Comparison of ENCODE assay signal across 24 mouse cellular contexts in the genomic region with DNA sequence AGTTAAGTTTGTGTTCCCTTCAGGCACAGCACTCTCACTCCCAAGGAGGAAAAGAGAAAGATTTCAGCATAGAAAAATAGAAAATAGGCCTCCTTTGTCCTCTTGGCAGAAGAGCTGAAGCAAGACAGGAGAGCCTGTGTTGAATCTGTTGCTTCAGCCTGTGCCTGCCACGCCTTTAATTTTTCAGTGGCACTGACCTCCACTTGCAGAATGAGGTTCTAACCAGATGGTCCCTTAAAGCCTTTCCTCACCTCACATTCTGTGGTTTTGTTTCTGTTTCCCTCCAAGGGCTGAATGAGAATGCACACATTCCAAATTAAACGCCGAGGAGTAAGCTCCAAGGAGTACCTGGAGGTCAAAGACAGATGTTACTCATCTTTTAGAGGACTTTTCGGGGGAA. TPM values are rescaled to one million over a fixed set of nuclear protein-coding genes. Genes with fewer than 3 reads are reported as not detected.
DNase-seq lines count a peak whose midpoint lies in the region; ATAC-seq and TF ChIP-seq lines count a peak whose summit lies in the region.
"Had no signal": no experiment of that assay in that cellular context is flagged by ENCODE, and none has a peak within 500 bp of the region (broad histone marks: within the 10 kb centered on the region; RNA-seq: fewer than 3 reads in every experiment).

No protein-coding gene starts in this region.

- peaks cover 12% of the 10 kb centered on the region for H3K4me1 ChIP-seq in hindbrain, embryonic 10.5 days (replicated peaks)
- H3K4me1 ChIP-seq in hindbrain, embryonic 11.5 days (replicated peaks; ENCODE audit: control insufficient read depth, insufficient read depth, low read length) = no peaks in the 10 kb centered on the region
- H3K4me1 ChIP-seq in midbrain, embryonic 16.5 days (ENCODE audit: control insufficient read depth, insufficient read depth, low read length) = peaks cover 11% of the 10 kb centered on the region
- H3K4me1 ChIP-seq in midbrain, embryonic 13.5 days (replicated peaks) = peaks cover 28% of the 10 kb centered on the region
- H3K4me1 ChIP-seq: embryonic facial prominence, embryonic 12.5 days; heart, embryonic 10.5 days; liver, embryonic 13.5 days; stomach, embryonic 15.5 days had no signal

- TF ChIP-seq CTCF in gastrocnemius, adult 2 months (IDR thresholded peaks at IDR 0.05) = no peak

- no peaks in the 10 kb centered on the region for H3K36me3 ChIP-seq in hindbrain, embryonic 10.5 days
- H3K36me3 ChIP-seq in hindbrain, embryonic 11.5 days (ENCODE audit: control insufficient read depth, insufficient read depth, low read length) = no peaks in the 10 kb centered on the region
- H3K36me3 ChIP-seq in midbrain, embryonic 16.5 days (ENCODE audit: control insufficient read depth, insufficient read depth, low read length) = no peaks in the 10 kb centered on the region
- no peaks in the 10 kb centered on the region for H3K36me3 ChIP-seq in midbrain, embryonic 13.5 days
- H3K36me3 ChIP-seq: embryonic facial prominence, embryonic 12.5 days; forebrain, embryonic 12.5 days; heart, embryonic 10.5 days; kidney, embryonic 15.5 days; liver, embryonic 13.5 days; midbrain, embryonic 12.5 days; stomach, embryonic 15.5 days had no signal

- 78% methylated on average over 4 of the region's 4 CpGs for WGBS in hindbrain, embryonic 10.5 days
- WGBS in hindbrain, embryonic 11.5 days = 73% methylated on average over 4 of the region's 4 CpGs
- WGBS in midbrain, embryonic 16.5 days = 74% methylated on average over 4 of the region's 4 CpGs
- WGBS in midbrain, embryonic 13.5 days = 87% methylated on average over 4 of the region's 4 CpGs

- H3K4me3 ChIP-seq in gastrocnemius, adult 2 months = no peak overlapping the region
- H3K4me3 ChIP-seq in hindbrain, embryonic 10.5 days = no peak overlapping the region
- no peak overlapping the region for H3K4me3 ChIP-seq in hindbrain, embryonic 11.5 days (ENCODE audit: low read depth, low read length)
- no peak overlapping the region for H3K4me3 ChIP-seq in midbrain, embryonic 16.5 days (ENCODE audit: low read depth, low read length)
- H3K4me3 ChIP-seq in midbrain, embryonic 13.5 days (replicated peaks) = no peak overlapping the region
- H3K4me3 ChIP-seq: embryonic facial prominence, embryonic 12.5 days; erythroblast, embryonic 14.5 days; forebrain, embryonic 12.5 days; heart, embryonic 10.5 days; kidney, embryonic 15.5 days; liver, embryonic 13.5 days; midbrain, embryonic 12.5 days; stomach, embryonic 15.5 days had no signal

- ATAC-seq in hindbrain, embryonic 11.5 days (ENCODE audit: low FRiP score) = no peak
- ATAC-seq in midbrain, embryonic 16.5 days = no peak
- no peak for ATAC-seq in midbrain, embryonic 13.5 days
- ATAC-seq: CD4-positive, CD25-positive, alpha-beta regulatory T cell, adult 4 months had no signal

- peaks cover 4% of the 10 kb centered on the region for H3K9me3 ChIP-seq in hindbrain, embryonic 10.5 days
- no peaks in the 10 kb centered on the region for H3K9me3 ChIP-seq in hindbrain, embryonic 11.5 days (ENCODE audit: control insufficient read depth, low read length)
- H3K9me3 ChIP-seq in midbrain, embryonic 16.5 days (replicated peaks; ENCODE audit: control insufficient read depth, low read length, poor library complexity, severe bottlenecking) = no peaks in the 10 kb centered on the region
- no peaks in the 10 kb centered on the region for H3K9me3 ChIP-seq in midbrain, embryonic 13.5 days
- H3K9me3 ChIP-seq: embryonic facial prominence, embryonic 12.5 days; forebrain, embryonic 12.5 days; heart, embryonic 10.5 days; kidney, embryonic 15.5 days; liver, embryonic 13.5 days; midbrain, embryonic 12.5 days; stomach, embryonic 15.5 days had no signal

- no peak overlapping the region for H3K9ac ChIP-seq in hindbrain, embryonic 11.5 days (ENCODE audit: low read depth, low read length)
- H3K9ac ChIP-seq in midbrain, embryonic 16.5 days (ENCODE audit: low read depth, low read length) = no peak overlapping the region
- H3K9ac ChIP-seq in midbrain, embryonic 13.5 days (replicated peaks) = no peak overlapping the region
- H3K9ac ChIP-seq: embryonic facial prominence, embryonic 12.5 days; forebrain, embryonic 12.5 days; kidney, embryonic 15.5 days; liver, embryonic 13.5 days; midbrain, embryonic 12.5 days; stomach, embryonic 15.5 days had no signal

- H3K4me2 ChIP-seq in hindbrain, embryonic 11.5 days (replicated peaks; ENCODE audit: low read depth, low read length) = no peak overlapping the region
- no peak overlapping the region for H3K4me2 ChIP-seq in midbrain, embryonic 16.5 days (ENCODE audit: low read length)
- no peak overlapping the region for H3K4me2 ChIP-seq in midbrain, embryonic 13.5 days (replicated peaks)
- H3K4me2 ChIP-seq: embryonic facial prominence, embryonic 12.5 days; forebrain, embryonic 12.5 days; kidney, embryonic 15.5 days; liver, embryonic 13.5 days; midbrain, embryonic 12.5 days; stomach, embryonic 15.5 days had no signal

- peak overlapping the region; percentile 73 for H3K27ac ChIP-seq in gastrocnemius, adult 2 months
- 0 out of 2 replicates have a peak overlapping the region, but pooled peaks have one; percentile 56 for H3K27ac ChIP-seq in hindbrain, embryonic 10.5 days
- no peak overlapping the region for H3K27ac ChIP-seq in hindbrain, embryonic 11.5 days (ENCODE audit: low read depth, low read length)
- 0 out of 2 replicates have a peak overlapping the region, but pooled peaks have one; percentile 5 for H3K27ac ChIP-seq in midbrain, embryonic 16.5 days (ENCODE audit: low read length)
- no peak overlapping the region for H3K27ac ChIP-seq in midbrain, embryonic 13.5 days
- H3K27ac ChIP-seq: embryonic facial prominence, embryonic 12.5 days; forebrain, embryonic 12.5 days; heart, embryonic 10.5 days; kidney, embryonic 15.5 days; liver, embryonic 13.5 days; midbrain, embryonic 12.5 days; stomach, embryonic 15.5 days had no signal

- peak; percentile 24 for DNase-seq in gastrocnemius, adult 2 months
- DNase-seq in gastrocnemius, postnatal 4 days (ENCODE audit: low spot score in 2 of 2) = no peak
- no peak for DNase-seq in hindbrain, embryonic 10.5 days (ENCODE audit: low spot score)
- DNase-seq in hindbrain, embryonic 11.5 days (ENCODE audit: low spot score) = no peak
- no peak for DNase-seq in c-Kit-positive CD71-positive TER-119-positive erythroid progenitor cells, embryonic 14.5 days (ENCODE audit: low spot score)
- DNase-seq: adrenal gland, adult 2 months; cerebellum, adult 18-20 months; cerebellum, postnatal 14 days; kidney, adult 11 months; kidney, postnatal 36 days; liver, embryonic 13.5 days; lung, adult 2 months; thymus, adult 2 months; thymus, postnatal 4 days had no signal

- intact Hi-C loops in gastrocnemius, adult 2 months (cut with DNase I) = no loop called here

- no peaks in the 10 kb centered on the region for H3K27me3 ChIP-seq in hindbrain, embryonic 10.5 days (ENCODE audit: insufficient read depth, poor library complexity, severe bottlenecking)
- H3K27me3 ChIP-seq in hindbrain, embryonic 11.5 days (ENCODE audit: control insufficient read depth, insufficient read depth, low read length) = no peaks in the 10 kb centered on the region
- H3K27me3 ChIP-seq in midbrain, embryonic 16.5 days (ENCODE audit: control insufficient read depth, insufficient read depth, low read depth, low read length) = no peaks in the 10 kb centered on the region
- no peaks in the 10 kb centered on the region for H3K27me3 ChIP-seq in midbrain, embryonic 13.5 days
- H3K27me3 ChIP-seq: embryonic facial prominence, embryonic 12.5 days; forebrain, embryonic 12.5 days; kidney, embryonic 15.5 days; liver, embryonic 13.5 days; midbrain, embryonic 12.5 days; stomach, embryonic 15.5 days had no signal

RNA-seq across cellular contexts. Expression of a gene that starts 32.2 kb away (rescaled TPM):
- 10 to 100 TPM; 12.9 to 26.6 TPM for total RNA-seq in gastrocnemius, adult 2 months (2021)
- total RNA-seq in gastrocnemius, postnatal 4 days (2021) = 100 to 1,000 TPM; 274 to 289 TPM
- polyA plus RNA-seq in hindbrain, embryonic 10.5 days (2016; fragmentation: Nextera tagmentation; extraction: Ambion mirVana) = 171 and 173 TPM in 2 replicates
- polyA plus RNA-seq in hindbrain, embryonic 11.5 days (2014; fragmentation: Nextera tagmentation; extraction: Ambion mirVana) = 407 and 453 TPM in 2 replicates
- polyA plus RNA-seq in midbrain, embryonic 16.5 days (2015; fragmentation: Nextera tagmentation; extraction: Ambion mirVana) = 187 and 196 TPM in 2 replicates
- polyA plus RNA-seq in midbrain, embryonic 13.5 days (2015; fragmentation: Nextera tagmentation; extraction: Ambion mirVana) = 277 and 290 TPM in 2 replicates

Comparison
In these comparisons a context has a peak if more than half of its experiments do, and no peak if none do; other contexts are left out.
1. H3K27ac ChIP-seq: peak in gastrocnemius, adult 2 months (single experiment), hindbrain, embryonic 10.5 days (single experiment) and midbrain, embryonic 16.5 days (single experiment); none in hindbrain, embryonic 11.5 days (single experiment) and midbrain, embryonic 13.5 days (single experiment).